Mouse (Mus musculus) ES-Bruce4 (cell line): ENCODE results near the gene Map3k6. TPM values are rescaled to one million over a fixed set of nuclear protein-coding genes. Genes with fewer than 3 reads are reported as not detected.
A peak's percentile ranks its signal among the peaks of the same experiment; 100 is the strongest.

Source experiments
- H3K27ac ChIP-seq: 2 replicates; pipeline ENCODE4 v1.5.1; 2012; ENCODE audit warnings: low read length, inconsistent platforms; ENCODE audit not compliant: insufficient read depth
- H3K27me3 ChIP-seq: 2 replicates; pipeline ENCODE4 v1.6.1; 2012; ENCODE audit warnings: mild to moderate bottlenecking, low read length, inconsistent platforms; ENCODE audit not compliant: control insufficient read depth, poor library complexity, insufficient read depth, severe bottlenecking
- H3K36me3 ChIP-seq: 2 replicates; pipeline ENCODE4 v1.6.1; 2012; ENCODE audit warnings: inconsistent platforms, mild to moderate bottlenecking, low read length, moderate library complexity; ENCODE audit not compliant: control insufficient read depth, poor library complexity, insufficient read depth, severe bottlenecking
- H3K4me1 ChIP-seq: one replicate; pipeline ENCODE4 v1.8.1; 2011; ENCODE audit warnings: low read length; ENCODE audit not compliant: control insufficient read depth, insufficient read depth
- H3K4me3 ChIP-seq: 2 replicates; pipeline ENCODE4 v1.5.1; 2011; ENCODE audit warnings: low read depth, mild to moderate bottlenecking, low read length
- H3K9ac ChIP-seq: 2 replicates; pipeline ENCODE4 v1.6.1; 2012; ENCODE audit warnings: low read depth, mild to moderate bottlenecking, inconsistent platforms; ENCODE audit not compliant: poor library complexity, severe bottlenecking
- H3K9me3 ChIP-seq: replicated peaks from 2 replicates; pipeline ENCODE4 v1.6.1; 2012; ENCODE audit warnings: mild to moderate bottlenecking, low read length, inconsistent platforms; ENCODE audit not compliant: control insufficient read depth, poor library complexity, insufficient read depth, severe bottlenecking
- CTCF ChIP-seq: IDR thresholded peaks from one replicate; pipeline ENCODE4 v1.8.1; 2011; ENCODE audit warnings: low read depth, low read length
- EP300 ChIP-seq: IDR thresholded peaks from 2 replicates; pipeline ENCODE4 v1.6.1; 2011; ENCODE audit warnings: low read depth, low read length; ENCODE audit not compliant: insufficient read depth
- POLR2A ChIP-seq: IDR thresholded peaks from one replicate; pipeline ENCODE4 v1.8.1; 2011; ENCODE audit warnings: low read length; ENCODE audit not compliant: insufficient read depth
- polyA plus RNA-seq: library from polyadenylated mRNA; stranded (reverse); fragments of >200 nt; gene quantifications from 2 replicates; pipeline ENCODE4 v1.2.4, GENCODE M21; 2011; ENCODE audit warnings: low read depth; ENCODE audit not compliant: missing spikeins, insufficient read depth, insufficient read length

The Map3k6 gene
- polyA plus RNA-seq, 1 experiment = 3.8 TPM

DNA sequence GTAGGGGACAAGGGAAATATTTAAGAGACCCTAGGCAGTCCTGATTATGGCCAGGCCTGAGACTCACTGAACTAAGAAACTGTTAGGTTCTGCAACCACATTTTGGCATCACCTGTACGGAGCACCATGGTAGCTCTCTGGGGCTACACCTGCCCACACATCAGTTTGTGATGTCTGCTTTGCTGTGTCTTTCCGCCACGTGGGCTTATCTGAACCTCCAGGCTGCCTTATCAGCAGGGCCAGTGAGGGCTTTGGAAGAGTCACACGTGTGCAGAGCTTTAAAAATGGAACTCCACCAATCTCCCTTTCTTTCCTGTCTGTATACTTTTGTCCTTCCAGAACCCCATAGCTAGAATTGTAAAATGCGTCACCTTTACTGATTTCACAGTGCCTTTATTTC lies 45.3 kb downstream of the Map3k6 start:
- no peaks in the 10 kb centered on the region for H3K9me3 ChIP-seq
- TF ChIP-seq EP300 (no peak), POLR2A (no peak), CTCF (no peak)
- no peak overlapping the region for H3K9ac ChIP-seq
- no peaks in the 10 kb centered on the region for H3K27me3 ChIP-seq
- H3K4me1 ChIP-seq = no peaks in the 10 kb centered on the region
- H3K27ac ChIP-seq = no peak overlapping the region
- no peaks in the 10 kb centered on the region for H3K36me3 ChIP-seq
- no peak overlapping the region for H3K4me3 ChIP-seq

DNA sequence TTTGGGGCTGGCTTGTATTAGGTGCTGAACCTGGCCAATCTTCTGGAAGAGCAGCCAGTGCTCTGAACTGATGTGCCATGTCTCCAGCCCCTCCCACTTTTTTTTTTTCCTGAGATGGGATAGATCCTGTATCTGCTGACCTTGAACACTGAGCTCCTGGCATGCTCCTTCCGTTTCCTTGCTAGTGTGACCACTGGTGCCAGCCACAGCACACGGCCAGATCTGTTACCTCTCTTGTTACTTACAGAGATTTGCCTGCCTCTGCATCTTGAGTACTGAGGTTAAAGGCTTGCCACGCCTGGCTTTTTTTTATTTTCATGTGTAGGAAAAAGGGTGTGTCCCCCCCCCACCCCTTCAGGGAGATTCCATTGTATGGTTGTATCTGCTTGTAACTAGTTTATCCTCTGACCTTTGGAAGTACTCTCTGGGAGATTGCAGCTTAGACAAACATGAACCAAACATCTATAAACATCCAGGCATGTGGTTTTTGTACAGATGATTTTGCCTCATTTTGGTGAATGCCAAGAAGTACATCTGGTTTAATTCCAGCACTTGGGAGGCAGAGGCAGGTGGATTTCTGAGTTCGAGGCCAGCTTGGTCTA lies 46.0 kb downstream of the Map3k6 start:
- Histone ChIP-seq H3K4me1 (no peaks in the 10 kb centered on the region), H3K36me3 (no peaks in the 10 kb centered on the region), H3K4me3 (no peak overlapping the region), H3K9ac (no peak overlapping the region), H3K27me3 (no peaks in the 10 kb centered on the region), H3K27ac (peak overlapping the region; percentile 42; the same call in 1 of the 2 replicates), H3K9me3 (no peaks in the 10 kb centered on the region)
- TF ChIP-seq CTCF = no peak
- TF ChIP-seq POLR2A = no peak
- TF ChIP-seq EP300 = no peak

DNA sequence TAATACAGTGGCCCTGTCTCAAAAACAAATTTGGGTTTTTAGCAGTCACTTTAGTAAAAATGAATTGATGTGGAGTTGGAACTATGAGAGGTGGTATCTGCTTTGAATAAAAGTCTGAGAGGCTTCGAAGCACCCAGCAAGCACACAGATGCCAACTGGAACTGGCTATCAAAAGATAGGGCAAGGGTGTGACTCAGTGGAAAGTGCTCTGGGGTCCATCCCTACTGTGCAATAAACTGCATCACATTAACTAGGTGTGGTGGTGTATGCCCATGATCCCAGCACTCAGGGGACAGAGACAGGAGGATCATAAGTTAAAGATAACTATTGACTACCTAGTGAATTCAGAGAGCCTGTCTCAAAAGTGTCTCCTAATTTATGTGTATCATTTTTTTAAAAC lies 50.6 kb downstream of the Map3k6 start:
- no peak overlapping the region for H3K27ac ChIP-seq
- no peaks in the 10 kb centered on the region for H3K9me3 ChIP-seq
- H3K27me3 ChIP-seq = no peaks in the 10 kb centered on the region
- no peak for TF ChIP-seq POLR2A
- TF ChIP-seq EP300 = no peak
- TF ChIP-seq CTCF = no peak
- peaks cover 14% of the 10 kb centered on the region; the same call in 1 of the 2 replicates for H3K36me3 ChIP-seq
- H3K4me3 ChIP-seq = no peak overlapping the region
- peaks cover 4% of the 10 kb centered on the region for H3K4me1 ChIP-seq
- H3K9ac ChIP-seq = no peak overlapping the region

DNA sequence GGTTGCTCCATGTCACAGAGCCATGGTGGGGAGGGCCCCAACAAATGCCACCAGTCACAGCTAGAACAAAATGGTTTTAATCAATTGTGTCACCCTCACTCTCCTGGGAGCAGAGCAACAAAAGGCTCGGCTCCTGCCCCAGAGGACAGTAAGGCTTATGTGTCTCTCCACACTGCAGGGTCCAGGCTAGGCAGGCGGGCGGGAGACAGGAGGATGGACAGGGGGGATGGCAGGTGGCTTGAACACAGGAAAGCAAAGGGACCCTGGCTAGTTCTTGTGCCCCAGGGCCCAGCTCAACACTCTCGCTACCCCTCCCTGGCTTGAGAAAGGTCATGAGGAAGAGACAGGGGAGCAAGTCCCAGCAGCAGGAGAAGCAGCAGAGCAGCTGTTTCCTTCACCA lies 51.8 kb downstream of the Map3k6 start:
- Histone ChIP-seq H3K9ac (no peak overlapping the region), H3K27me3 (no peaks in the 10 kb centered on the region), H3K4me1 (peaks cover 4% of the 10 kb centered on the region), H3K4me3 (no peak overlapping the region), H3K27ac (no peak overlapping the region), H3K36me3 (peaks cover 16% of the 10 kb centered on the region; the same call in 1 of the 2 replicates), H3K9me3 (no peaks in the 10 kb centered on the region)
- TF ChIP-seq POLR2A = no peak
- TF ChIP-seq EP300 = no peak
- TF ChIP-seq CTCF = no peak

DNA sequence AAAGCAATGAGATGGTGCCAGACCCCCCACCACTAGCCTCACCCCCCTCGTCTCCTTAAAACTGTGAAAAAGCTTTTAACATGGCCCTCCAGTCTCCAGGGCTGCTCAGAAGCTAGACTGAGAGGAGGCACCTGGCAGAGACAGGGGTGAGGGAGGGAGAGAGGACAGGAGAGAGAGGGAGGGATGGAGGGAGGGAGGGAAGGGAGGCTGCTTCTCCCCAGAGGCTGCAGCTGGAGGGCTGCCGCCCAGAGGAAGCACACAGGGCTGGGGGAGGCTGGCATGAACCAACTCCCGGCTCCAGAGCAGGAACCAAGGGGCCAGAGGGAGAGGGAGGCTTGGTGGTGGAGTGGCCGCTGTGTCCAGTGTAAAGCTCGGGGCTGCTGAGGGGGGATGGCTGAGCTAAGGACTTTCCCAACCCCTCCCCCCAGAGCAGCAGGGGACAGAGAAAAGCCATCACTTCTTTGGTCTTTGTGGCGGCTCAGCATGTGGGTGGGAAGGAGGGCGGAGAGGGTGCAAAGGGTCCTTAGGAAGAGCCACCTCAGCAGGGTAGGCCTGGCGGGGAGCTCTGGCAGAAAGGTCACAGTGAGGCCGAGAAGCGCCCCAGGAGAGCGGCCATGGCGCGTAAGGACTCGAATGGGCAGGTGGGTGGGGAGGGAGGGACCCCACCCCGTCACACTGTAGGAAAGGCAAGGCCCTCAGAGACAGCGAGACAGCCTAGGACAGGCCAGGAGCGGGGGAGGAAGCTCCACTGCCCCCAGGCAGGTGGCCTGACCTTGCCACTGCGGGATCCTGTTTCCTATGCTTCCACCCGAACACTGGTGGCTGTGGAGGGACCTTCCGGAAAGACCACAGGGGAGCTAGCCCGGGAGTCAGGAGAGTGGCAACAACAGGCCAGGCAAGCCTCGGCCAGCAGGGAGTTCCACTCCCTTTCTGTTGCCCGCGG lies 52.6 kb downstream of the Map3k6 start:
- no peak overlapping the region for H3K27ac ChIP-seq
- H3K4me1 ChIP-seq = peaks cover 4% of the 10 kb centered on the region
- no peak for TF ChIP-seq CTCF
- no peak for TF ChIP-seq POLR2A
- no peak for TF ChIP-seq EP300
- no peak overlapping the region for H3K9ac ChIP-seq
- no peaks in the 10 kb centered on the region for H3K9me3 ChIP-seq
- H3K4me3 ChIP-seq = no peak overlapping the region
- H3K27me3 ChIP-seq = no peaks in the 10 kb centered on the region
- H3K36me3 ChIP-seq = peaks cover 16% of the 10 kb centered on the region; the same call in 1 of the 2 replicates

DNA sequence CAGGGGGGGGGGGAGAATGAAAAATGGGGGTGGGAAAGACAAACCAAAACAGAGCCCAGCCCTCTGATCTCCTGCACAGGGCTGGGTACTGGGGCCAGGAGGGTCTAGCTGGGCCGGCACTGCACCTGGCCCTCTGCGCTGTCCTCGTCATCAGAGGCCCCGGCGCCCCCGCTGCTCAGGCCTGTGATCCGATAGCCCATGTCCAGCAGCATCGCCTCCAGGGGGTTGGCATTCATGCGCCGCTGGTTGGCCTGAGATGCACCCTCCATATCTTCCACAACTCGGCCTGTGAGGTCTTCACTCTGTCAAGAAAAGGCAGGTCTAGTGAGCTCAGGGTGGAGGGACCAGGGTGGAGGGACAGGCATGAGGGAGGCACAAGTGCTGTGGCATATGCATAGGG lies 53.5 kb downstream of the Map3k6 start:
- H3K36me3 ChIP-seq = peaks cover 16% of the 10 kb centered on the region; the same call in 1 of the 2 replicates
- no peak overlapping the region for H3K4me3 ChIP-seq
- H3K27me3 ChIP-seq = no peaks in the 10 kb centered on the region
- no peaks in the 10 kb centered on the region for H3K9me3 ChIP-seq
- peaks cover 4% of the 10 kb centered on the region for H3K4me1 ChIP-seq
- H3K27ac ChIP-seq = no peak overlapping the region
- TF ChIP-seq EP300 (no peak), POLR2A (no peak), CTCF (no peak)
- no peak overlapping the region for H3K9ac ChIP-seq
